Mouse (Mus musculus) lung, postnatal 0 days (tissue): Measurements from ENCODE around the gene Rfc5. TPM values are rescaled to one million over a fixed set of nuclear protein-coding genes. Genes with fewer than 3 reads are reported as not detected.

ENCODE experiments used
- ATAC-seq: fragments of 200-750 bp; cut with Nextera tagmentation; 2 replicates; pipeline ENCODE4 v1.8.0; 2017; ENCODE audit warnings: moderate library complexity
- DNase-seq: peaks from one replicate; pipeline ENCODE4 v3.0.0-alpha.2; 2016; ENCODE audit warnings: low spot score
- H3K27ac ChIP-seq: fragments of 300-500 bp; sonication (generic); 2 replicates; pipeline ENCODE4 v1.5.1; 2014; ENCODE audit warnings: antibody characterized with exemption, mild to moderate bottlenecking, low read length, mixed read lengths
- H3K27me3 ChIP-seq: fragments of 300-500 bp; sonication (generic); replicated peaks from 2 replicates; pipeline ENCODE4 v1.6.1; 2014; ENCODE audit warnings: low read length, mixed read lengths; ENCODE audit not compliant: insufficient read depth
- H3K36me3 ChIP-seq: fragments of 300-500 bp; sonication (generic); 2 replicates; pipeline ENCODE4 v1.6.1; 2014; ENCODE audit warnings: low read length, mixed read lengths; ENCODE audit not compliant: insufficient read depth
- H3K4me1 ChIP-seq: fragments of 300-500 bp; sonication (generic); 2 replicates; pipeline ENCODE4 v1.6.1; 2014; ENCODE audit warnings: antibody characterized with exemption, low read depth, low read length, mixed read lengths; ENCODE audit not compliant: insufficient read depth
- H3K4me2 ChIP-seq: fragments of 300-500 bp; sonication (generic); replicated peaks from 2 replicates; pipeline ENCODE4 v1.6.1; 2014; ENCODE audit warnings: low read depth, mild to moderate bottlenecking, low read length, moderate library complexity, mixed read lengths
- H3K4me3 ChIP-seq: fragments of 300-500 bp; sonication (generic); 2 replicates; pipeline ENCODE4 v1.5.1; 2014; ENCODE audit warnings: low read depth, low read length
- H3K9ac ChIP-seq: fragments of 300-500 bp; sonication (generic); replicated peaks from 2 replicates; pipeline ENCODE4 v1.6.1; 2014; ENCODE audit warnings: low read depth, mild to moderate bottlenecking
- H3K9me3 ChIP-seq: fragments of 300-500 bp; sonication (generic); 2 replicates; pipeline ENCODE4 v1.6.1; 2016; ENCODE audit warnings: low read length, mixed read lengths
- CTCF ChIP-seq: IDR thresholded peaks from 2 replicates; pipeline ENCODE4 v1.5.1; 2016; ENCODE audit warnings: antibody characterized with exemption, mild to moderate bottlenecking
- EP300 ChIP-seq: IDR thresholded peaks from 2 replicates; pipeline ENCODE4 v1.6.1; 2016; ENCODE audit warnings: antibody characterized with exemption, mild to moderate bottlenecking, control low read depth
- WGBS: fragments of 180-500 bp; shearing (Covaris S2); extraction: QIAGEN DNeasy Blood & Tissue Kit; methylation state at CpG from one replicate; pipeline ENCODE4 v1.1.7; 2014; 5-methylcytosine and 5-hydroxymethylcytosine counted together
- polyA plus RNA-seq: library from polyadenylated mRNA; unstranded; fragments of >200 nt; fragmentation: Nextera tagmentation; extraction: Ambion mirVana; gene quantifications from 2 replicates; pipeline ENCODE4 v1.2.1, GENCODE M21; 2015

The Rfc5 gene
- polyA plus RNA-seq, 1 experiment from 2014 or later = 18.2 TPM

DNA sequence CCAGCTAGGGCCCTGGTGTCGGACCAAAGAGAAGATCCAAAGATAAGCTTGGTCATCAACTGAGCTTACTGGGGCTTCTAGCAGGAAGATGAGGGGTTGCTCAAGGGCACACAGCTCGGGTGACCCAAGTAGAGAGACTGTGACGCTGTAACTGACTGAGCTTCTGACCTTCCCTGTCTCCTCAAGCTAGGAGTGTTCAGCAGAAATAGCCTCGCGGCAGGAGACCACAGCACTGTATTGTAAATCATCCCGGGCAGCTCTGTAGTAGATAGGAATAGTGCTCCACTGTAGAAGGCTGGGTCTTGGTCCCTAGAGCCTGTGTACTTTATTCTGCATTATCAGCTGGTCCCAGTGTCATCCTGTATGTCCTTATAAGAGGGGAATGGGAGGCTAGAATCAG is 47.0 kb downstream of the Rfc5 start:
- WGBS = 72% methylated on average over 6 of the region's 6 CpGs
- H3K27me3 ChIP-seq = no peaks in the 10 kb centered on the region

DNA sequence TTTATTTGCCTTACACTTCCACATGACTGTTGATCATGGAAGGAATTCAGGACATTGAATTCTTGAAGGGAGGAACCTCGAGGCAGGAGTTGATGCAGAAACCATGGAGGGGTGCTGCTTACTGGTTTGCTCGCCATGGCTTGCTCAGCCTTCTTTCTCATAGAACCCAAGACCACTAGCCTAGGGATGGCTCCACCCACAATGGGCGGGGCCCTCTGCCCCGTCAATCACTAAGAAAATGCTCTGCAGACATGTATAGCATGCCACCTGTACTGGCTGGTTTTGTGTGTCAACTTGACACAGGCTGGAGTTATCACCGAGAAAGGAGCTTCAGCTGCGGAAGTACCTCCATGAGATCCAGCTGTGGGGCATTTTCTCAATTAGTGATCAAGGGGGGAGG is 48.8 kb downstream of the Rfc5 start:
- DNase-seq (no peak), ATAC-seq (no peak)
- H3K9ac ChIP-seq = no peak overlapping the region
- H3K27ac ChIP-seq = no peak overlapping the region
- H3K36me3 ChIP-seq = peaks cover 8% of the 10 kb centered on the region; the same call in 1 of the 2 replicates
- TF ChIP-seq EP300 (no peak), CTCF (no peak)
- H3K4me3 ChIP-seq = no peak overlapping the region
- no peaks in the 10 kb centered on the region for H3K4me1 ChIP-seq
- 84% methylated on average over 6 of the region's 6 CpGs for WGBS
- H3K27me3 ChIP-seq = no peaks in the 10 kb centered on the region
- H3K9me3 ChIP-seq = no peaks in the 10 kb centered on the region
- H3K4me2 ChIP-seq = no peak overlapping the region

More for the DNA sequence above, 47.0 kb downstream of the Rfc5 start:
- no peak for ATAC-seq
- no peak for TF ChIP-seq EP300
- no peak for TF ChIP-seq CTCF
- no peak for DNase-seq
- no peak overlapping the region for H3K27ac ChIP-seq
- no peaks in the 10 kb centered on the region for H3K4me1 ChIP-seq
- H3K4me2 ChIP-seq = no peak overlapping the region
- no peak overlapping the region for H3K4me3 ChIP-seq
- H3K9me3 ChIP-seq = no peaks in the 10 kb centered on the region
- no peak overlapping the region for H3K9ac ChIP-seq
- H3K36me3 ChIP-seq = peaks cover 8% of the 10 kb centered on the region; the same call in 1 of the 2 replicates

DNA sequence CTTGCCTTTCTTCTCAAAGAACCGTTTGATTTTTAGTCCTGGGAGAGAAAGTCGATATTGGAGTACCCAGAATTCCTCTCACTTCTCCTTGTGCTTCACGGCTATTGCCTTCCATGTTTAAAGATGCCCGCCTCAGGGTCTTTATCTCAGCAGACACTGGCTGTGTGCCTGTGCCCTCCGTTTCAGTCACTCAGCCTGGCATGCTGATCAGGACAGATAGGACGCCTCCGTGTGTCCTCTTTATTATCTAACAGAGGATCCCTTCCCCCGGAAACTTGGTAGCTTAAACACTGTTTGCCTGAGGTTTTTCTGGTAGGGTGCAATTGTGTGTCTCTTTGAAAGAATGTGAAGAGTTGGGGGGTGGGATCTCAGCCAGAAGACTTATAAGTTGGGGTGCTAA is 50.3 kb downstream of the Rfc5 start:
- Histone ChIP-seq H3K27ac (no peak overlapping the region), H3K4me3 (no peak overlapping the region), H3K27me3 (no peaks in the 10 kb centered on the region), H3K9me3 (no peaks in the 10 kb centered on the region), H3K36me3 (0 out of 2 replicates have a peak, but pooled peaks cover 4% of the 10 kb centered on the region), H3K4me2 (no peak overlapping the region), H3K4me1 (no peaks in the 10 kb centered on the region), H3K9ac (no peak overlapping the region)
- TF ChIP-seq CTCF = no peak
- 85% methylated on average over 8 of the region's 8 CpGs for WGBS
- ATAC-seq (no peak), DNase-seq (no peak)

DNA sequence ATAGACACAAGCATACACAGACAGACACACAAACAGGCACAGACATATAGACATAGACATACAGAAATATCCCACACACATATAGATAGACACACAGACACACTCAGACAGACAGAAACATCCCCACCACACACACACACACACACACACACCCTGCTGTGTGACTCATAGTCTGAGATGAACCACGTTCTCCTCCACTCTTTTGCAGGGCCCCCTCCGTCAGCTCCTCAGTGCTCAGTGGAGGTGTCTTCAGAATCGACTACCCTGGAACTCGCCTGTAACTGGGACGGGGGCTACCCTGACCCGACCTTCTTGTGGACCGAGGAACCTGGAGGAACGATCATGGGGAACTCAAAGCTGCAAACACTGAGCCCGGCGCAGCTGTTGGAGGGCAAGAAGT is 50.8 kb downstream of the Rfc5 start:
- no peaks in the 10 kb centered on the region for H3K4me1 ChIP-seq
- no peaks in the 10 kb centered on the region for H3K27me3 ChIP-seq
- 87% methylated on average over 10 of the region's 10 CpGs for WGBS
- no peak overlapping the region for H3K4me2 ChIP-seq
- no peak for ATAC-seq
- no peak for DNase-seq
- no peak overlapping the region for H3K9ac ChIP-seq
- no peak overlapping the region for H3K4me3 ChIP-seq
- TF ChIP-seq CTCF (no peak), EP300 (no peak)
- H3K36me3 ChIP-seq = 0 out of 2 replicates have a peak, but pooled peaks cover 4% of the 10 kb centered on the region
- no peaks in the 10 kb centered on the region for H3K9me3 ChIP-seq
- no peak overlapping the region for H3K27ac ChIP-seq

DNA sequence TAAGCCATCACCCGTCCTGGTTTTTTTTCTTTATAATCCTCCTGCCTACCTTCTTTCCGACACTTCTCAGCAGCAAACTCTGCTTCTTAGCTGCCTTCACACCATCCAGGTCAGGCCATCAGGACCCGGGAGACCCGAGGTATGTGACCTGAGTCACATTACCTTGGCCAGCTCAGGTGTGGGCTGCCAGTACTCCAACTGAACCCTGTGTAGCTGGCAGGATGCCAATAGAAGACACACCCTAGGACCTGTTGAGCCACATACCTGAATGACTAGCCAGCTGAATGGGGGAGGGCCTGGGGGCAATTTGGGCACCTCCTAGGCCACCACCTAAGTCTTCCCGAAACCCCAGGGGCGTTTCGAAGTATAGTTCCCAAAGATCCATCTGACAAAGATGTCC is 58.4 kb downstream of the Rfc5 start:
- Histone ChIP-seq H3K27ac (no peak overlapping the region), H3K36me3 (no peaks in the 10 kb centered on the region), H3K4me1 (no peaks in the 10 kb centered on the region), H3K4me3 (no peak overlapping the region), H3K9me3 (no peaks in the 10 kb centered on the region), H3K9ac (no peak overlapping the region), H3K27me3 (no peaks in the 10 kb centered on the region), H3K4me2 (no peak overlapping the region)
- ATAC-seq (peak; percentile 88), DNase-seq (peak; percentile 70)
- 55% methylated on average over 7 of the region's 7 CpGs for WGBS
- TF ChIP-seq EP300 = peak; percentile 43; the same call in 1 of the 2 replicates
- TF ChIP-seq CTCF = no peak

Other genes starting within 250 kb of the Rfc5 start
- gene Pebp1, start 101.4 kb downstream of the Rfc5 start, polyA plus RNA-seq = 273 and 289 TPM in 2 replicates
- gene Vsig10, start 70.0 kb downstream of the Rfc5 start, polyA plus RNA-seq = 19.7 and 23.7 TPM in 2 replicates
- 63.7 and 72.0 TPM in 2 replicates for gene Wsb2, start 31.7 kb downstream of the Rfc5 start, polyA plus RNA-seq
- gene Ksr2, start 25.0 kb upstream of the Rfc5 start, polyA plus RNA-seq = 0.04 and 0.08 TPM in 2 replicates